Mouse (Mus musculus) retina, postnatal 1 day (tissue): ENCODE results near the gene Syt10.
"Not testable (repeated sequence)": the region's sequence is repeated elsewhere in the genome, so short reads cannot be mapped to it uniquely, and the experiment has no call there.

Experiments
- DNase-seq: peaks from one replicate; pipeline ENCODE4 v3.0.0-alpha.2; 2012

Gene Syt10

GRCm38 (mm10) chr15:89841364-89842017 lies at the start of gene Syt10:
Gene Syt10, minus strand, starts transcription at chr15:89841860.
- peak; percentile 76 for DNase-seq

GRCm38 (mm10) chr15:89883799-89884198 lies 42.1 kb upstream of the Syt10 start:
- no peak for DNase-seq

- peak; percentile 71 for DNase-seq
These were observed 37.3 kb upstream of the Syt10 start for GRCm38 (mm10) chr15:89878981-89879380.

- DNase-seq = peak; percentile 81
These were observed 25.6 kb downstream of the Syt10 start for GRCm38 (mm10) chr15:89816098-89816497.

- no peak for DNase-seq
These were observed 37.2 kb downstream of the Syt10 start for GRCm38 (mm10) chr15:89804478-89804877.

GRCm38 (mm10) chr15:89779928-89780327 lies 61.7 kb downstream of the Syt10 start:
- no peak for DNase-seq

- DNase-seq = not testable (repeated sequence)
These were observed 75.6 kb downstream of the Syt10 start for GRCm38 (mm10) chr15:89766016-89766415.

GRCm38 (mm10) chr15:89733611-89734010 lies 108.0 kb downstream of the Syt10 start:
- DNase-seq = no peak
